Mouse (Mus musculus) small intestine, adult 2 months (tissue): ENCODE measurements at regions not wholly inside any gene's neighbourhood (a gene's known extent, or its start where the extent isn't known, plus 50 kb on each side); places are given as distances from the start of the nearest gene placed in this dataset.

Experiments used
- CTCF ChIP-seq: fragments of 200-500 bp; IDR thresholded peaks from 2 replicates; pipeline ENCODE4 v1.5.1; 2012; ENCODE audit warnings: low read depth, mild to moderate bottlenecking, control low read depth, inconsistent platforms, low read length, moderate library complexity, mixed read lengths; ENCODE audit not compliant: insufficient replicate concordance, insufficient read length; ENCODE audit errors: extremely low read depth
- POLR2A ChIP-seq: fragments of 200-500 bp; IDR thresholded peaks from 2 replicates; pipeline ENCODE4 v1.6.1; 2012; ENCODE audit warnings: low read depth, mild to moderate bottlenecking, control low read depth, inconsistent platforms, low read length, moderate library complexity

- no peak for TF ChIP-seq CTCF
- TF ChIP-seq POLR2A, result no peak
These were observed 223.6 kb upstream of the Egfl6 start for GRCm38 (mm10) chrX:166809165-166809564.
